Mouse (Mus musculus) ES-Bruce4 (cell line): ENCODE results near the gene Filip1.

Experiments
- CTCF ChIP-seq: IDR thresholded peaks from one replicate; pipeline ENCODE4 v1.8.1; 2011; ENCODE audit warnings: low read depth, low read length
- EP300 ChIP-seq: IDR thresholded peaks from 2 replicates; pipeline ENCODE4 v1.6.1; 2011; ENCODE audit warnings: low read depth, low read length; ENCODE audit not compliant: insufficient read depth
- POLR2A ChIP-seq: IDR thresholded peaks from one replicate; pipeline ENCODE4 v1.8.1; 2011; ENCODE audit warnings: low read length; ENCODE audit not compliant: insufficient read depth

DNA sequence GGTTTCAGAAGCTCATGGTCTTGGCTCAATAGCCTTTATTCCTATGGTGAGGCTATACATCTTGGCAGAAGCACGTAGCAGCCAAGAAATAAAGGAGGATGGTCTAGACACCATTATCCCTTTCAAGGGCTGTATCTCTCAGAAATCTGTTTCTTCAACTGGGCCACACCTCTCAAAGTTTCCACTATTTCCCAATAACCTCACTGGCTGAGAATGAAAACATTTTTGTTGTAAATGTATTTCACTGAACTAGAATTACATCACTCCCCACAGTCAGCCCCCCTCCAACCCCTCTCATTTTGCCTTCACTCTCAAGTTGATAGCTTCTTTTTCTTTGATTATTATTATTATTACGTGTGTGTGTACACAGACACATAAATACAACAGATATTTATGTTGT is 129.5 kb downstream of the Filip1 start:
- TF ChIP-seq CTCF (no peak), POLR2A (no peak), EP300 (no peak)
